Mouse (Mus musculus): ENCODE measurements around the gene Foxred1. TPM values are rescaled to one million over a fixed set of nuclear protein-coding genes. Genes with fewer than 3 reads are reported as not detected.

Foxred1 gene
- total RNA-seq, 2 experiments from 2014 or later = 84.7 to 85.2 TPM

DNA sequence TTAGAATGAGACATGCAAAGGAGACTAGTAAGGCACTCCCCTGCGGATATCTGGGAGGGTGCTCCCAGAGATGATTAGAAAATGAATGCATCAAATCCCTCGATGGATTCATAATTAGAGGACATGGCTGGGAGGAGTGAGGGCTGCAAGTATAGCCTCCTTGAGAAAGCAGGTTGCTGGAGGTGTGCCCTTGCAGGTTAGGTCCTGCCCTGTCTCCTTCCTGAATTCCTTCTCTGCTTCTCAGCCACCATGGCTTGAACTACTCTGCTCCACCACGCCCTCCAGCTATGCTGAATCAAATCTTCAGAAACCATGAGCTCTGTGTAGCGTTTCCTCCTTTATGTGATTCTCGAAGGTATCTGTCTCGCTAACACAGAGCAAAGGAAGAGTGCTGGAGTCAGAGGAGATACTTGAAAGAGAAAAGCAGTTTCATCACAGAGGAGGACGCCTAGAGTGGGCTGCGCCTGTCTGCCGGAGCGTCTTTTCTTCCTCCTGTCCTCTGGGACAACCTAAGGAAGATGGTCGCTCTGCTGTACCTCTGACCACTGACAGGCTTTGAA lies 17.8 kb downstream of the Foxred1 start:
- no peak for DNase-seq

DNA sequence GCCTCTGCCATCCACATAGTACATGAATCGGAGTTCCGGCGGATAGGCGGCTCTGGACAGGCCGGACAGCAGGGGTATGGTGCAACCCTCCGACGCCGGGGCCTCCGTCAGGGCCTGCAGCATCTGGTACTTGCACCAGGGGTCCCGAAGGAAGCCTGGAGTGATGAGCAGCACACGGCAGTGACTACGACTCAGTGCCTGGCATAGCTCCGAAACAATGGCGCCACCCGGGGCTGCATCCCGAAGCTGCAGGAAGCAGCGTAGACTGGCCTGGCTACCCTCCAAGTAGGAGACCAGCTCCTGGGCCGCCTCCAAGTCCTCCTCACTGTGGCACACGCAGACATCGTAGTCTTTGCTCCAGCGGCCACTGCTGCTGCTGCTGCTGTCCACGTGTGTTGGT lies 22.2 kb downstream of the Foxred1 start:
- DNase-seq = peak; percentile 75

DNA sequence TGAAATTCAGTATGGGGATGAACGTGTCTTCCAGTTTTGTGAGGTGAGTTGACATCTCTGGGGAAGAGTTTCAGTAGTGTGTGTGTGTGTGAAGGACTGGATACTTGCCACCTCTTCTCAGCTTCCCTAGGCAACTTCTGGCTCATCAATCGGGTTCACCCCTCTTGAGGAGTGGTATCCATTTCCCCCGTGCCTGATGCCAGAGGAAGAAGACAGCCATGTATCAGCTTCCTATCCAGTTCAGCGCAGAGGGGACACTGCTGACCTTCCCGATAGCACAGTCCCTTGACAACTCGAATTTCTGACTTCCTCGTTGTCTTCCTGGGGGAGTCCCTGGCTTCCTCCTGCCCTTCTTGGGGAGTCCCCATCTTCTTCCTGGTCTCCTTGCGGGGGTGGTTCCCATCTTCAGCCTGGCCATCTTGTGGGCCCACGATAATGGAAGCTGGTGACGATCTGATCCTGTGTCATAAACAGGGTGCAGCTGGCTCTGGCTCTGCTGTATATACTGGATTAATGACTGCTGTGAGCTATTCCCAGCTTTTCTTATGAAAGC lies 23.4 kb downstream of the Foxred1 start:
- DNase-seq = no peak

DNA sequence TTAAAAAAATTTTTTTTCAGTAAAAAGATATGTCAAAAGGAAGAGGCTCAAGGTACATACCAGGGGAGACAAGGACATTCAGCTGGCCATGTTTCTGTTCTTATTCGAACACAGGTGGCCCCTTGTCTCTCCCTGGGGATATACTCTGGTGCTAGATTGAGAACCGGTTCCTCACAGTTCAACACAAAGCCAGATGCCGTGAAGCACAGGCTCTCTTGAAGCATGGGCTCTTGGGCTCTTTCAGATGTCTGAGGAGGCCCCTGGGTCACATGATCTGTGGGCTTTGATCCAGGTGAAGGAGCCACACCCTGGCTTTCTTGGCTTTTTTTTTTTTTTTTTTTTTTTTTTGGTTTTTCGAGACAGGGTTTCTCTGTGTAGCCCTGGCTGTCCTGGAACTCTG lies 24.4 kb downstream of the Foxred1 start:
- no peak for DNase-seq

DNA sequence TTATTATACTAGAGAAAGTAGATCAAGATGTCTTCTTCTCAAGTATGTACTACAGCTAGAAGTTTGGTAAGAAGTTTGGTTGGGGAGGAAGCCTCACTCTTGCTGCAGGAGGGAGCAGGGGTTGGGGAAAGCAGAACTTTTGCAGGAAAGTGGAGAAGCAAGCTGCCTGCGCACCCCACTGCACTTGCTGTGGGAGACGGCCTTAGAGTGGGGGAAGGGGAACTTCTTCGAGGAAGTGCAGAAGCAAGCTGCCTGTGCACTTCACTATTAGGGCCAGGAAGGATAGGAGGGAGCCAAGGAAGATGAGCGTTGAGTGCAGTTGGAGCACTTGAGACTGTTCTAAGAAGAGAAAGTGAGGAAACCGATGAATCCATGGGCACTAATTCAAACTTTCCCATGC lies 27.5 kb downstream of the Foxred1 start:
- no peak for DNase-seq

DNA sequence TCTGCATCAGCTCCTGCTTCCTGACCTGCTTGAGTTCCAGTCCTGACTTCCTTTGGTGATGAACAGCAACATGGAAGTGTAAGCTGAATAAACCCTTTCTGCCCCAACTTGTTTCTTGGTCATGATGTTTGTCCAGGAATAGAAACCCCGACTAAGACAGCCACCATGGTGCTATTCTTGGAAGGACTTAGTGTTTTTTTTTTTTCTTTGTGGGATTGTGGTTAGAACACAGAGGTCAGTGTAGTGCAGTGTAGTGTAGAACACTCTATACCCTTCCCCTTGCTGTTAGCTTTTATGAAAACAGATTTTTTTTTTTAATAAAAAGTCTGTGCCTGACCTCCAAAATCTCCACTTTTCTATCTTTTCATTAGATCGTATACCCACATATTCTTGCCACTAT lies 28.0 kb downstream of the Foxred1 start:
- DNase-seq = no peak

DNA sequence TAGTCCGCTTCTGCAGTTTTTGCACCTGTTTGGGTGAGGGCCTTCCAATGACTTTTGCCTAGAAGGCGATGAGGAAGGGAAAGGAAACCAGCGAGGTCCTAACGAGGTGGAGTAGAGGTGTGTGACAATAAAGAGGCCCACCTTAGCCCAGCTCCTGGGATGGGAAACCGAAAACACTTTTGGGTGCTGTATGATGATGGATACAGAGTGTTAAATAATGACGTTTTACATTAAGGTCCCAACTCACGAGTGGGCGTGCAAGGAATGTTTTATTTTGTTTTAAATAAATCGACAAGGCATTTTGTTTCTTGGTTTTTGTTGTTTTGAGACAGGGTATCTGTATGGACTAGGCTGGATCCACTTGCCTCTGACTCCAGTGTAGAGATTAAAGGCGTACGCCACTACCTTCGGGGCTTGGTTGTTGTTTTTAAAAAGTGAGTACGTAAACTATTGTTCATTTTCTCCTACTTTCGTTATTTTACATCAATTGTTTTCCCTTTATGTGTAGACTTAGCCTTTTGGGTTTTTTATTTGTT lies 34.7 kb downstream of the Foxred1 start:
- DNase-seq = no peak

DNA sequence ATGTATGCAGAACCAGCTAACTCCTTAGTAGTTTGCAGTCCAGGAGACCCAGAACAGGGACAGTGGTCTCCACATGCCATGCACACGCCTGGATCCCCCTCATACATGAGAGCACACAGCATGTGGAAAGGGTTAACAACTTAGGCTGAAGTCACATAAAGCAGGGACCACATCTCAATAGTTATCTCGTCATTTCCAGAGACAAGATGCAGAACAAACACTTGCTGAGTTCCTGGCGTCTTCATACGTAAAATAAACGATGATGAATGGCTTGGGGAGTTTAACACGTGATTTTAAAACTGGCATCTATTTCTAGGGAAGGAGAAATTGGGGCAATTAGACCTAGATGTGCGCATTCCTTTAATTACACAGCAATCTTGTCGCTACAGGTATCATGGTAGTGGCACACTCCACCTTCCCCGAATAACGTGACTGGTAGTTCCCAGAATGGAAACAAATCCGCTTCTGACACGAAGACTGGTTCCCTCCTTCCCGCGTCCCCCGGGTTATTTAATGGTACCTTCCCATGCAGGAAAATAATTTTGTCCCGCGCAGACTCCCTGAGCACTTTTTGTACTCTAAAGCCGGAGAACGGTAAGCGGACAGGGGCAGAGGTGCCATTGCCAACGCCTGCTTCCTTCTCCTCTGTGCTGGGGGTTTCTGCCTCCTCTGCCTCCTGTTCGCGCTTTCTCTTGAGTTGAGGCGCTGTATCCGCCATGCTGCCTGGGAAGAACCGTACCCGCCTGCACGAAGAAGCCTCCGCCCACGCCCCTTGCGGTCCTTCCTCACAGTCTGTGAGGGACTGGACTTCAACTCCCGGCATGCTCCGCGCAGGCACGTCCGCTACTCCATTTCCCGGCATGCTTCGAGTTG lies 35.4 kb downstream of the Foxred1 start, which contains the start of gene Dcps:
Gene Dcps, minus strand, starts transcription at position 811 of the 873 bp plus-strand sequence.
- DNase-seq = peak; percentile 93

DNA sequence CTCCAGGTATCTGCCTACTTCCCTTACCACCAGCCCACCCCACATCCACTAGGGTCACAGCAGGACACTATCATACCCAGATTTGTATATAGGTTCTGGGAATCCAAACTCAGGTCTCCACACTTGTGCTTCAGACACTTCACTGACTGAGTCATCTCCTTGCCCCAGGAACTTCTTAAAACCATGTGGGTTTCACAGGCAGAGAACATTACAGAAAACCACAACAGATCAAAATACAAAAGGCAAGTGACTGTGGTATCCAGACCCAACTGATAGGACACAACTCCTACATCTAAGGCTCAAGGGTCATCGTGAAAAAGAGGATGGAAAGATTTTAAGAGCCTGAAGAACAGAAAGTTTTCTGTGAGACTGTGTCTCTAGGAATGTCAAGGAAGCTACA lies 37.5 kb downstream of the Foxred1 start:
- no peak for DNase-seq

DNA sequence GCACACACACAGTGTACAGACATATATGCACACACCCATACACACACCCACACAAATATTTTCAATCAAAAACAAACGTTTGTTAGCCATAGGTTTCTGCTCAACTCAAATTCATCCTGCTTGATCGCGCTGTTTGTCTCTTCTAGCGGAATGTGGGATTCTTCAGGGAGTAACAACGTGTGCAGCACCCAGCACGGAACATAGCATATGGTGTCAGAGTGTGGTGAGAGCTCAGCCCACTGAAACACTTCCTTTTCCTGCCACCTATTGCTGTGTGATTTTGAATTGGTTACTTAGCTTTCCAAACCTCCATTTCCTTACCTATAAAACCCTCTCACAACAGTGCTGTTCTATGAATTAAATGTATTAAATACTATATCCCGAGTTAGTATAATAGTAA lies 40.8 kb downstream of the Foxred1 start:
- DNase-seq = no peak

DNA sequence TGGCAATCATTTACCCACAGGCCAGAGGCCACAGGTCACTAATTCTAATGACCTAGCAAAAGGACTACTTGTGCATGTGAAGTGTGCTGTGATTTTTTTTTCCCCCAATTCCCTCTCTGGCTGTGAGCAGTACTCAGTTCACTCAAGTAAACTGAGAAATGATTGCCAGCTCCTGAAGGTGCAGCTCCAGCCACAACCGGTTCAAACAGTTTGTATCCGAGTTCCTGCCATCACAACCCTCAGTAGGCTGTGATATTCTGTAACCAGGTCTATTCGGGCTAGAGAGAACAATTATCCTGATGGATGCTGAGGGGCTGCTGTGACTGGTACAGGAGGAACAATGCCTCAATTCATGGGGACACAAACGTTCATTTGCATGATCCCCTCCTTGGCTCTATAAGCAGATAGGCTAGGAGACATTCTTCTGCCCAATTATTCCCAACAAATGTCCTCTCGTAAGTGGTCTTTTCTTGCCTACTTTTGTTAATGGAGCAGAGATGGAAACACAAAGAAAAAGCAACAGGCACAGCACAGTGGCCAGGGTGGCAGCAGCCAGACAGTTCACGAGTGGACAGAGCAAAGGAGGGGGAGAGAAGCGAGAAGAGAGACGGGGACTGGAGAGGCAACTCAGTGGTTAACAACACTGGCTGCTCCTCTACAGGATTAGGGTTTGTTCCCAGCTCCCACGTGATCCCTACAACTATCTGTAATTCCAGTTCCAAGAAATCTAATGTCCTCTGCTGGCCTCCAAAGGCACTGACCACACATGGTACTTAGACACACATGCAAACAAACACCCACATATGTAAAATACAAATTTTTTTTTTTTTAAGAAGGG lies 43.8 kb downstream of the Foxred1 start:
- no peak for DNase-seq

DNA sequence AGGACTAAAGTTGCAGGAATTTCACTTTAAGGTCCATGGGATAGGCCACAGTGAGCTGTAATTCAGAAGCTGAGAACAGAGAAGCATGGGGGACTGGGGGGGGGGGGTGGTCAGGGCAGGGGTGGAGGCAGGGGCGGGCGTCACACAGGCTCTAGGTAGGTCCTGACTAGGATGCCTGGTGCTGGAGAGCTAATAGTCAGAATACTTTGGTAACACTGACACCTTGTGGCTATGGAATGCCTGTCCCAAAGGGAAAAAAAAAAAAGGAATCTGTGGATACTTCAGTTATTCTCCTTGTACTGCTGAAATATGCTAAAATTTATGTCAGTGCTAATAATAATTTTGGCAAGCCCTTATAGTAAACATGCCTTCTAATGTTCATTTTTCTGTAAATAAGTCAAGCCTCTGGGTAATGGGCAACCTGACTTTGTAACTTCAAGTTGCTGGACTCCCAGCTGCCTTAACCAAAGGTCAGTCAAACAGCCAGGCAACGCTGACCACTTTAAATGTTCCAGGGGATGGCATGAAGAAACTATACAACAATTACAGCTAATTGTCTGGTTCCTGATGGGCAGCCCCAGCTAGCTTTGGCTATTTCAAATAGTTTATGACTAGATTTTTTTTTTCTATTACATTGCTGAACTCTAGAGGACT lies 44.6 kb downstream of the Foxred1 start:
- peak; percentile 42 for DNase-seq

DNA sequence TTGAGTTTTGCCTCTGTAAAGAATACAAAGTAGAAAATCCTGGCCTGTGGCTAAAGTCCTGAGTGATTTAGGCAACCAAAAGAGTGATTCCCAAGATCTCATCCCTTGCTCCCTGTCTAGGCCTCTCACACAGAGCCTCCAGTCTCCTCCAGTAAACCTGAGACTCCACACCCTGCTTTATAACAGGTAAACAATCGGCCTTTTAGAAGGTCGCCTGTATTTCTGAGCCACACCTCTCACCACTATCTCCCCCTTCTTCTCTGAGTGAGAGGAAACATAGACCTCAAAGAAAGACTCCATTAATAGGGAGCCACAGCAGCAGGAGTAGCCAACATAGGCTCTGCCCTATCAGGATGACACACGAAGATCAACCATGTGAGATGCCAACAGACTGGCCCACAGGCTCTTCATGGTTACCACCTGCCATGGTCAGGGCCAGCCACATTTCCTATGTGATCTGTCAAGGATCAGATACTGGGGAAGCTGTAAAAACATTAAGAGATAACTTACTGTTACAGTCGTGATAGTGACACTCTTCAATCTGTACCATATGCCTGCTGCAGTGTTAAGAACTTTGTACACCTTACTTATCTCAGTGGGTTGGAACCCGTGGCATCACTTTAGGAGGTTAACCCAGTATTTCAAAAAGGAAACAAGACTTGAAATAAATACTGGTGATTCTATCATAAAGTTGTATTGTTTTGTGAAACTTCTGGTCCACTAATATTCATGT lies 46.5 kb downstream of the Foxred1 start:
- DNase-seq = no peak

DNA sequence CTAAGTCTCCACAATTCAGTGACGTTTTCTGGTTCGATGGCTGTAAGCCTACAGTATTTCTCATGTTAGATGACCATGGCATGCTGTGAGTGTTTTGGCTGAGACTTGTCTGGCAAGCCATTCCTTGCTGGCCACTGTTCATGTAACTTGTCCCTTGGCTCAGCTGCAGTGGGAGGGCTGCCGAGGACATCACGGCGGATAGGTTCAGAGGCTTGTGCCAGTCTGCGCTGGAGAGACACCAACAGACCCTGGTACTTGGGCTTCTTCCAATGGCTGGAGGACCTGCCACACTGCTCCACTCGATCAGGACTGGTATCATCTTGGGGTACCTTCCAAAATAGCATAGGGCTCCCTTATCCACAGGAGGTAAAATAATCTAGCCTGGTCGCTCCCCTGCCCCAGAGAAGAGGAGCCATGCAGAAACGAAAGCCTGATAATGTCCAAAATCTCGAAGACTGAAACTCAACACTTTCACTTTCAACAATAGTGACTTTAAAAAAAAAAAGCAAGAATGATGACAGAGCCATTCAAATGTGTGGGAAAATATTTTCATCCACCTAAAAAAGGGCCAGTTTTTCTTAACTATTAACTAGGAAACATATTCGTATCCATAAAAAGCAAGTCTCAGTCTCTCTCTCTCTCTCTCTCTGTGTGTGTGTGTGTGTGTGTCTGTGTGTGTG lies 47.7 kb downstream of the Foxred1 start:
- DNase-seq = peak; percentile 76

DNA sequence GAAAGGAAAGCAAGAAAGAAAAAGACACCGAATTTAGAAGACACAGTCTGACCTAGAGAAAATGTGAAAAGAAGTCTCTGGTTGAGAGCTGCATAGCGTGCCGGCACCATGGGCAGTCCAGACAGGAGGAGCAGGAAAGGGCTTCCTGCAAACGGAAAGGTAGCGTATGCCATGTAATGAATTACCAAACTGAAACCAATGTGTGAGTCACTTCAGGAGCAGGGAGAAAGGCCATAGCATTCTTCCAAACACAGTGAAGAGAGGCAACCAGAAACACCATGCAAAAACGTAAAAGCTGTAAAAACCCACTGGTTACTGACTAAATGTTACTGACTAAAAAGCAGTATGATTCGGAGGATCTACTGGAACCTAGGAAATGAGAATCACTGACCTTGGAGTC lies 49.1 kb downstream of the Foxred1 start:
- no peak for DNase-seq

DNA sequence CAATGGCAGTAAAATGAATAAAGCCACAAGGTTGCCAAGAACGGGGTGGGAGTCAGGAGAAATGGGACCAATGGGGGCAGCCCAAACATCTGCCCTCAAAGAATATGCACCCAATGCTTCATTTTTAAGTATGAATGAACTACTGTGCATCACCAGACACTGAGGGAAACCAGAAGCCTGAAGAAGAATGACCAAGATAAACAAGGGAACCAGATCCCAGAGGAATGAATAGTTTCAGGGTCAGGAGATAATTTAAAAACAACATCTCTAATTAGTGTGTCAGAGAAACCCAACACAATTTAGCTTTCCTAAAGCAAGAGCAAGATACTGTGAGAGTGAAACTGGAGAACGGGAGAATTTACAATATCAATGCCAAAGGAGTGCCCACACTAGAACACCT lies 50.2 kb downstream of the Foxred1 start:
- DNase-seq = no peak

DNA sequence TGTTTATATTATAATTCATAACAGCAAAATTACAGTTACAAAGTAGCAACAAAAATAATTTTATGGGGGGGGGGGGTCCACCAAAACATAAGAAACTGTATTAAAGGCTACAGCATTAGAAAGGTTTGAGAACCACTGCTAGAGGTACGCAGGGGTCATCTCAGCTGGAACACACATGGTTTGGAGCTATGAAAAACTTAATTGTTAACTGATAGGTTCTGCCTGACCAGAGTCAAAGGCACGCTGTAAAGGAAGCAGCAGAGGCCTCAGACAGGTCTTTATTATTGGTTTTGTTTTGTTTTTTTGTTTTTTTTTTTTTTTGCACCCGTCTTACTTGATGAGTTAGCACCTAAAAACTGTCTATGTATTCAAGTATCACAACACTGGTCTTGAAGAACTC lies 52.4 kb downstream of the Foxred1 start:
- DNase-seq = no peak

DNA sequence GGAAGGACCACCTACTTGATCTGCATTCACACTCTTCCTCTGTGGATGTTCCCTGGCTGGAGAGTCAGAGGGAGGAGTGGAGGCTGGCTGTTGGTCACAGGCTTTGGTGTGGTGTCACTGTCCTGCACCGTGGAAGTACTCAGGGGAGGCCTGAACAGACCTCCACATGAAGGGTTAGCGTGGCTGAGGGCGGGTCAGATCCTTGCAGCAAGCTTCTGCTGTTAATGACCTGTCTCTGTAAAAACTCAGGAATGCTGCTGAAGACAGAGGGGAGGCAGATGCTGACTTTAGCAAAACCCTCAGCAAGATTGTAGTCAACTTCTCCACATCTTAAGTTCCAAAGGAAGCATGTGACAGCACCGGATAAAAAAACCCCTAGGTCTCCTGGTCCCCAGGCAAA lies 54.0 kb downstream of the Foxred1 start:
- DNase-seq = no peak

DNA sequence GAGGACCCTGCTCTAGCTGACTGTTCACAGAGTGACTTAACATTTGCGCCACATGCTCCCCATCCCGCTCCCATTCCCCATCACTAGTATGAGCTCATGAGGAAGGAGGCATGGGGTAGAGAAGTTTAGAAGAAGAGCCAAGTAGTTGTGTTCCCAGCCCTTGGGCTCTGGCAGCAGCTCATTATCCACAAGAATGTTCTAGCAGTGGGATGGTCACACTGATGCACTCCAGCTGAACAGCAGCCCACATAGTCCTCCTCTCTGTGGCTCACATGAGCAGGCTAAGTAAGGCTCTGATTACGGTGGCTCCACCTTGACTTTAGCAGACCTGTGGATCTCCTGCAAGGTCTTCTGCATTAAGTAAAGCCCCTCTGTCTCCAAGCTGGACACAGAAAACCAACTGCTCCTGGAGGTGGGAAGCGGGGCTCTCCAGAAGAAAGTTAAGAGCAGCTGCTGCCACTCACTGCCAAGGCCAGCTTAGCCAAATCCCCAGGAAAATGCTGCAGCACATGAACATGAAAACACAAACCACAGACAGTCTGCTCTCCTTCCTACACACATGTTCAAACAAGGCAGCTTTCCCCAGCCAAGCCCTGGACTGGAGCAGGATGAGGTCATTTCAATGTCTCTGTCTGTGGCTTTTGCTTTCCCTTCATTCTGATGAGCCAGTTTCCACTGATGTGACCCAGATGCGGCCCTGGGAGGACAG lies 54.7 kb downstream of the Foxred1 start:
- DNase-seq = peak; percentile 62

Measured in heart, postnatal 4 days (tissue).